19 mouse cellular contexts compared by ENCODE assay signal in genomic region chr17:26628479-26628878, GRCm38 (mm10). TPM values are rescaled to one million over a fixed set of nuclear protein-coding genes. Genes with fewer than 3 reads are reported as not detected.
A peak's percentile ranks its signal among the peaks of the same experiment; 100 is the strongest.
DNase-seq lines count a peak whose midpoint lies in the region; ATAC-seq and TF ChIP-seq lines count a peak whose summit lies in the region.
"Had no signal": no experiment of that assay in that cellular context is flagged by ENCODE, and none has a peak within 500 bp of the region (broad histone marks: within the 10 kb centered on the region; RNA-seq: fewer than 3 reads in every experiment).

No protein-coding gene starts in this region.

- no peak for DNase-seq in heart, adult 2 months
- no peak for DNase-seq in heart, adult 9 months (ENCODE audit: low spot score in 2 of 2)
- DNase-seq in liver, postnatal 0 days = no peak
- DNase-seq in liver, embryonic 11.5 days (ENCODE audit: low spot score) = no peak
- DNase-seq in NIH3T3 (ENCODE audit: low read depth) = peak; percentile 36
- DNase-seq in induced T-regulatory cell, adult 2 months (ENCODE audit: low read depth) = peak; percentile 25
- DNase-seq in testis, postnatal 14 days (ENCODE audit: low spot score) = no peak
- DNase-seq: adrenal gland, adult 8-10 months; B cell, adult 2 months; cerebellum, adult 9-10 months; embryo, embryonic 11 days; heart, adult 18-20 months; heart, postnatal 10 days; kidney, adult 18-20 months had no signal

- TF ChIP-seq CTCF in heart, adult 2 months (IDR thresholded peaks at IDR 0.05) = peak; percentile 52
- TF ChIP-seq CTCF in liver, postnatal 0 days (IDR thresholded peaks at IDR 0.05; ENCODE audit: low read depth) = peak; percentile 39

- no peaks in the 10 kb centered on the region for H3K27me3 ChIP-seq in heart, adult 2 months (ENCODE audit: control insufficient read depth, insufficient read depth, low read length)
- no peaks in the 10 kb centered on the region for H3K27me3 ChIP-seq in liver, postnatal 0 days (ENCODE audit: insufficient read depth, low read length)
- H3K27me3 ChIP-seq in liver, embryonic 11.5 days (replicated peaks; ENCODE audit: control insufficient read depth, insufficient read depth, low read length) = no peaks in the 10 kb centered on the region
- H3K27me3 ChIP-seq: forebrain, embryonic 12.5 days; lung, embryonic 15.5 days; neural tube, embryonic 15.5 days had no signal

- H3K4me3 ChIP-seq in heart, adult 2 months = no peak overlapping the region
- no peak overlapping the region for H3K4me3 ChIP-seq in liver, postnatal 0 days (ENCODE audit: low read depth, low read length)
- H3K4me3 ChIP-seq in liver, embryonic 11.5 days (ENCODE audit: low read depth, low read length) = no peak overlapping the region
- H3K4me3 ChIP-seq: forebrain, embryonic 12.5 days; lung, embryonic 15.5 days; neural tube, embryonic 15.5 days had no signal

- no peak overlapping the region for H3K9ac ChIP-seq in heart, adult 2 months (ENCODE audit: low read depth, low read length)
- H3K9ac ChIP-seq in liver, postnatal 0 days (replicated peaks) = no peak overlapping the region
- H3K9ac ChIP-seq in liver, embryonic 11.5 days (ENCODE audit: low read depth, low read length) = no peak overlapping the region
- H3K9ac ChIP-seq: forebrain, embryonic 12.5 days; hindbrain, embryonic 14.5 days; lung, embryonic 15.5 days; neural tube, embryonic 15.5 days had no signal

- H3K4me1 ChIP-seq in heart, adult 2 months (ENCODE audit: control insufficient read depth, insufficient read depth, low read length) = peaks cover 7% of the 10 kb centered on the region
- H3K4me1 ChIP-seq in liver, postnatal 0 days (ENCODE audit: insufficient read depth) = no peaks in the 10 kb centered on the region
- H3K4me1 ChIP-seq in liver, embryonic 11.5 days (replicated peaks; ENCODE audit: control insufficient read depth, insufficient read depth, low read length) = no peaks in the 10 kb centered on the region
- H3K4me1 ChIP-seq: forebrain, embryonic 12.5 days; lung, embryonic 15.5 days; neural tube, embryonic 15.5 days had no signal

- H3K9me3 ChIP-seq in liver, postnatal 0 days (ENCODE audit: low read length) = no peaks in the 10 kb centered on the region
- no peaks in the 10 kb centered on the region for H3K9me3 ChIP-seq in liver, embryonic 11.5 days (ENCODE audit: control insufficient read depth, low read length)
- H3K9me3 ChIP-seq: forebrain, embryonic 12.5 days; G1E; lung, embryonic 15.5 days; neural tube, embryonic 15.5 days had no signal

- no peaks in the 10 kb centered on the region for H3K79me2 ChIP-seq in heart, adult 2 months (replicated peaks; ENCODE audit: control insufficient read depth, insufficient read depth, low read length)

- no peak for TF ChIP-seq EP300 in heart, adult 2 months (IDR thresholded peaks at IDR 0.05; ENCODE audit: insufficient read depth, low read depth, low read length)
- no peak for TF ChIP-seq EP300 in liver, postnatal 0 days (IDR thresholded peaks at IDR 0.05; ENCODE audit: low read depth)

- no peak overlapping the region for H3K27ac ChIP-seq in heart, adult 2 months
- no peak overlapping the region for H3K27ac ChIP-seq in liver, postnatal 0 days (ENCODE audit: low read depth)
- H3K27ac ChIP-seq in liver, embryonic 11.5 days (ENCODE audit: low read depth, low read length) = no peak overlapping the region
- H3K27ac ChIP-seq: forebrain, embryonic 12.5 days; hindbrain, embryonic 14.5 days; lung, embryonic 15.5 days; neural tube, embryonic 15.5 days had no signal

- no peak for TF ChIP-seq POLR2A in heart, adult 2 months (IDR thresholded peaks at IDR 0.05; ENCODE audit: insufficient read depth, low read depth, low read length)

- no peak overlapping the region for H3K4me2 ChIP-seq in liver, postnatal 0 days (ENCODE audit: low read depth, low read length)
- H3K4me2 ChIP-seq in liver, embryonic 11.5 days = no peak overlapping the region
- H3K4me2 ChIP-seq: forebrain, embryonic 12.5 days; hindbrain, embryonic 14.5 days; lung, embryonic 15.5 days; neural tube, embryonic 15.5 days had no signal

- 82% methylated on average over 6 of the region's 6 CpGs for WGBS in heart, adult 2 months
- 86% methylated on average over 6 of the region's 6 CpGs for WGBS in liver, postnatal 0 days (ENCODE audit: insufficient replicate concordance)
- WGBS in liver, embryonic 11.5 days = 90% methylated on average over 6 of the region's 6 CpGs

- intact Hi-C loops in heart, adult 2 months (cut with DNase I) = no loop called here

- H3K36me3 ChIP-seq in heart, adult 2 months (ENCODE audit: control insufficient read depth, insufficient read depth, low read length) = peaks cover 3% of the 10 kb centered on the region; the same call in 1 of the 2 replicates
- H3K36me3 ChIP-seq in liver, postnatal 0 days (replicated peaks; ENCODE audit: insufficient read depth, low read length) = peaks cover 21% of the 10 kb centered on the region; the same call in 1 of the 2 replicates
- H3K36me3 ChIP-seq in liver, embryonic 11.5 days (ENCODE audit: control insufficient read depth, insufficient read depth, low read length) = peaks cover 24% of the 10 kb centered on the region; the same call in 1 of the 2 replicates

- ATAC-seq in liver, postnatal 0 days = no peak
- ATAC-seq in liver, embryonic 11.5 days (replicated peaks; ENCODE audit: low FRiP score) = no peak

RNA-seq across cellular contexts. Expression of gene Atp6v0e, which starts 34.6 kb away (rescaled TPM):
- 10 to 100 TPM; 60.9 to 67.2 TPM for total RNA-seq in heart, adult 2 months (2021)
- 143 and 187 TPM in 2 replicates for polyA plus RNA-seq in heart, adult 2 months (2012; rRNA removed)
- polyA plus RNA-seq in liver, postnatal 0 days (2015; fragmentation: Nextera tagmentation; extraction: Ambion mirVana) = 122 and 126 TPM in 2 replicates
- polyA plus RNA-seq in liver, embryonic 11.5 days (2014; fragmentation: Nextera tagmentation; extraction: Ambion mirVana) = 244 and 245 TPM in 2 replicates

Comparison
In these comparisons a context has a peak if more than half of its experiments do, and no peak if none do; other contexts are left out.
1. DNase-seq: peak in NIH3T3 (single experiment) and induced T-regulatory cell, adult 2 months (single experiment); none in heart, adult 2 months (0 of 2), heart, adult 9 months (0 of 2), liver, postnatal 0 days (single experiment), liver, embryonic 11.5 days (single experiment) and testis, postnatal 14 days (single experiment).